11 mouse cellular contexts compared by ENCODE assay signal in the genomic region with DNA sequence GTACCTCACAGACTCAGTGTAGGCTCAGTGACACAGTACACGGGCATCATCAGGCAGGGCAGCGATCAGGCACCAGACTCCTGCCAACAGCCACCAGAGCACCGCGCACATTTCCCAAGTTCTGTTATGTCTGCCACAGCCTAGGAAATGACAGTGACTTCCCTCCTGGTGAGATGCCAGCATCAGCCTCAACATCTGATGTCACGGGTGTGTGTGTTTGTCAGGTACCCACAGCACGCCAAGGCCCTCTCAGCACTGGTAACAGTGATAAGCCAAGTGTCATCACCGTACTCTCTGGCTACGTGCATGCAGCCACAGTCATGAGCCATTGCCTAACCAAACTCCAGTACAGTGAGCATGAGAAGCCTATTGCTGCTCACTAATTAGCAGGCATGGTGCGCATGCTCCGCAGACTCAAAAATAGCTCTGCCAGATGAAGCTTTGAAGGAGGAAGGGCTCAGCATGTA. TPM values are rescaled to one million over a fixed set of nuclear protein-coding genes. Genes with fewer than 3 reads are reported as not detected.
A peak's percentile ranks its signal among the peaks of the same experiment; 100 is the strongest.
DNase-seq lines count a peak whose midpoint lies in the region; ATAC-seq and TF ChIP-seq lines count a peak whose summit lies in the region.
"Had no signal": no experiment of that assay in that cellular context is flagged by ENCODE, and none has a peak within 500 bp of the region (broad histone marks: within the 10 kb centered on the region; RNA-seq: fewer than 3 reads in every experiment).

No protein-coding gene starts in this region.

- 0 out of 2 replicates have a peak, but pooled peaks cover 2% of the 10 kb centered on the region for H3K36me3 ChIP-seq in liver, postnatal 0 days (replicated peaks; ENCODE audit: insufficient read depth, low read length)
- no peaks in the 10 kb centered on the region for H3K36me3 ChIP-seq in midbrain, embryonic 16.5 days (ENCODE audit: control insufficient read depth, insufficient read depth, low read length)

- H3K27ac ChIP-seq in liver, postnatal 0 days (ENCODE audit: low read depth), result peak overlapping the region; percentile 90
- no peak overlapping the region for H3K27ac ChIP-seq in midbrain, embryonic 16.5 days (ENCODE audit: low read length)

- no peak overlapping the region for H3K4me3 ChIP-seq in liver, postnatal 0 days (ENCODE audit: low read depth, low read length)
- H3K4me3 ChIP-seq in midbrain, embryonic 16.5 days (ENCODE audit: low read depth, low read length), result no peak overlapping the region

- H3K4me1 ChIP-seq in liver, postnatal 0 days (ENCODE audit: insufficient read depth), result peaks cover 21% of the 10 kb centered on the region
- no peaks in the 10 kb centered on the region for H3K4me1 ChIP-seq in midbrain, embryonic 16.5 days (ENCODE audit: control insufficient read depth, insufficient read depth, low read length)

- no peak for TF ChIP-seq EP300 in liver, postnatal 0 days (IDR thresholded peaks at IDR 0.05; ENCODE audit: low read depth)

- TF ChIP-seq CTCF in liver, postnatal 0 days (IDR thresholded peaks at IDR 0.05; ENCODE audit: low read depth), result no peak

- no peak overlapping the region for H3K9ac ChIP-seq in liver, postnatal 0 days (replicated peaks)
- H3K9ac ChIP-seq in midbrain, embryonic 16.5 days (ENCODE audit: low read depth, low read length), result no peak overlapping the region

- ATAC-seq in liver, postnatal 0 days, result peak; percentile 16
- ATAC-seq in midbrain, embryonic 16.5 days, result no peak
- ATAC-seq: CD4-positive, CD25-positive, alpha-beta regulatory T cell, adult 4 months had no signal

- H3K4me2 ChIP-seq in liver, postnatal 0 days (ENCODE audit: low read depth, low read length), result no peak overlapping the region
- H3K4me2 ChIP-seq in midbrain, embryonic 16.5 days (ENCODE audit: low read length), result no peak overlapping the region

- H3K27me3 ChIP-seq in liver, postnatal 0 days (ENCODE audit: insufficient read depth, low read length), result no peaks in the 10 kb centered on the region
- no peaks in the 10 kb centered on the region for H3K27me3 ChIP-seq in midbrain, embryonic 16.5 days (ENCODE audit: control insufficient read depth, insufficient read depth, low read depth, low read length)

- DNase-seq in frontal cortex, postnatal 36 days (ENCODE audit: low spot score in 2 of 2), result peak; percentile 24 to 50
- DNase-seq in frontal cortex, postnatal 25 days (ENCODE audit: low spot score in 2 of 2), result no peak
- peak; percentile 13 for DNase-seq in MN1 (ENCODE audit: low spot score)
- peak; percentile 20 for DNase-seq in heart, postnatal 4 days
- no peak for DNase-seq in liver, postnatal 0 days
- no peak for DNase-seq in gastrocnemius, adult 8-10 months (ENCODE audit: low spot score in 2 of 2)
- DNase-seq in kidney, adult 9 months, result no peak

- no peaks in the 10 kb centered on the region for H3K9me3 ChIP-seq in liver, postnatal 0 days (ENCODE audit: low read length)
- H3K9me3 ChIP-seq in midbrain, embryonic 16.5 days (replicated peaks; ENCODE audit: control insufficient read depth, low read length, poor library complexity, severe bottlenecking), result no peaks in the 10 kb centered on the region

- WGBS in liver, postnatal 0 days (ENCODE audit: insufficient replicate concordance), result 65% methylated on average over 10 of the region's 10 CpGs
- 89% methylated on average over 10 of the region's 10 CpGs for WGBS in midbrain, embryonic 16.5 days

RNA-seq across cellular contexts. Expression of gene F10, which starts 0.7 kb away (rescaled TPM):
- under 1 TPM; 0.41 to 0.45 TPM for total RNA-seq in heart, postnatal 4 days (2021)
- 531 and 542 TPM in 2 replicates for polyA plus RNA-seq in liver, postnatal 0 days (2015; fragmentation: Nextera tagmentation; extraction: Ambion mirVana)
- not detected for total RNA-seq in gastrocnemius, adult 8-10 months (2022)
- 0.12 and 0.25 TPM in 2 replicates for polyA plus RNA-seq in midbrain, embryonic 16.5 days (2015; fragmentation: Nextera tagmentation; extraction: Ambion mirVana)
- polyA plus RNA-seq: CD4-positive, CD25-positive, alpha-beta regulatory T cell, adult 4 months had no signal

RNA-seq across cellular contexts. Expression of gene F7, which starts 10.5 kb away (rescaled TPM):
- total RNA-seq in heart, postnatal 4 days (2021), result not detected
- 35.1 and 36.0 TPM in 2 replicates for polyA plus RNA-seq in liver, postnatal 0 days (2015; fragmentation: Nextera tagmentation; extraction: Ambion mirVana)
- not detected for total RNA-seq in gastrocnemius, adult 8-10 months (2022)
- 0.15 TPM in 1 of 2 replicates, not detected in the other for polyA plus RNA-seq in midbrain, embryonic 16.5 days (2015; fragmentation: Nextera tagmentation; extraction: Ambion mirVana)
- total RNA-seq: left cerebral cortex, postnatal 10 days had no signal
- polyA plus RNA-seq: CD4-positive, CD25-positive, alpha-beta regulatory T cell, adult 4 months; neural tube, embryonic 11.5 days had no signal

RNA-seq across cellular contexts. Expression of gene Proz, which starts 24.3 kb away (rescaled TPM):
- not detected for total RNA-seq in heart, postnatal 4 days (2021)
- polyA plus RNA-seq in liver, postnatal 0 days (2015; fragmentation: Nextera tagmentation; extraction: Ambion mirVana), result 93.8 and 97.1 TPM in 2 replicates
- under 1 TPM in 1 of 4 experiments, not detected in 3; 0.29 TPM for total RNA-seq in gastrocnemius, adult 8-10 months (2022)
- 1.2 and 2.0 TPM in 2 replicates for polyA plus RNA-seq in midbrain, embryonic 16.5 days (2015; fragmentation: Nextera tagmentation; extraction: Ambion mirVana)
- total RNA-seq: left cerebral cortex, postnatal 10 days had no signal

Comparison
In these comparisons a context has a peak if more than half of its experiments do, and no peak if none do; other contexts are left out.
1. DNase-seq: peak in frontal cortex, postnatal 36 days (2 of 2), MN1 (single experiment) and heart, postnatal 4 days (single experiment); none in frontal cortex, postnatal 25 days (0 of 2), liver, postnatal 0 days (single experiment), gastrocnemius, adult 8-10 months (0 of 2) and kidney, adult 9 months (single experiment).